Mouse (Mus musculus) sigmoid colon, adult 10 weeks (tissue): ENCODE results near the gene Fbn1. TPM values are rescaled to one million over a fixed set of nuclear protein-coding genes. Genes with fewer than 3 reads are reported as not detected.

Experiments
- polyA plus RNA-seq: library from polyadenylated mRNA; stranded (reverse); fragments of 350-450 nt; fragmentation: Illumina TruSeq; extraction: RNeasy Lipid Tissue Mini Kit (QIAGEN cat#74804); gene quantifications from one replicate; pipeline ENCODE4 v1.2.3, GENCODE M21; 2014; ENCODE audit warnings: low read depth, low replicate concordance

Gene Fbn1
- polyA plus RNA-seq: 20.3 TPM

DNA sequence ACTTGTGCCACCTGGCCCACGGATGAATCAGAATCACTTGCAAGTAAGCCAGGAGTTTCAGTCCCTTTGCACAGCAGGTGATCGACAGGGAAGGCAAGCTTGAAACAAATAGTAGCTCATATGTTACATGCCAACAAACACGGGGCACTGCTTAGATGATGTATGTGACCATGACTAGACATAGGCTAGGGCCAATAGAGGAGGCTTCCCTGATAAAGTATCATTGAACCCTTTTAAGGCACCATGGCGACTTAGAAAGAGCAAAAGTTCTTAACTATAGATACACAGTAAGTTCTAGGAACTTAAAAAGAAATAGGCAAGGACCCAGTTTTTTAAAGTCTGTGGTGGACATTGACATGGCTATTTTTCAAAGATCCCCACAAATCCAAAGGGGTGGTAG is at the start of gene Fbn1:
Gene Fbn1, minus strand, starts transcription at position 101 of the 400 bp plus-strand sequence.

DNA sequence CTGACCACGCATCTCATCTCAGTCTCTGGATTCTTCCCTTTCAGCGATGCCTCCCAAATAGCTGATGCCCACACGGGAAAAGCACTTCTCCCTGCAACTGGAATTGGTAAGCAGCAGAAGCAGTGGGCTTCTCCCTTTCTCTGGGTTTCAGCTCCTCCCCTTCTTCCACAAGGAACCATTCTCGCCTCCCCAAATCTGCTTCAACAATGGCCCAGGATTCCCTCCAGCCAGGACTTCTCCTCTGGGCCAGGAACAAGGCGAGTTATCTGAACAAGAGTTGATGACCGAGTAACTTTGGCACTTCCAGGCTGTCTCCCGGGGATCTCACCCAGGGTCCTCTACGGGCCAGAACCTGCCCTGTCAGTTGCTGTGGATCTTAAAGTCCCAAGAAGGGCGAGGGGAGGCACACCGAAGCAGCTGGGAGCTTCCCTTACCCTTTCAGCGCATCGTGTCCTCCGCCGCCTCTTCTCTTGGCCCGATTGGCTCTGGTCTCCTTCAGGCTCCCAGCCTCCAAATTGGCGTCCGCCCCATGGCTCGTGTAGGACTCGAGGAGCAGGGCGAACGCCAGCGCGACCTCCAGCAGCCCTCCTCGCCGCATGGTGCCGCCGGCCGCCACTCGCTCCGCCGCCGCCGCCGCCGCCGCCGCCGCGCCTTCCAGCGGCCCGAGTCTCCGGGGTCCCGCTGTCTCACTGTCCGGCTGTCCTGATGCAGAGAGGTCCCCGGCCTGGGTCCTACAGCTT is 2.6 kb downstream of the Fbn1 start, which contains the start of gene Gm9913:
Gene Gm9913, plus strand, starts transcription at position 84 of the 740 bp plus-strand sequence.

Other genes with a start within 250 kb of the Fbn1 start
- gene Gm9913, start 2.9 kb downstream of the Fbn1 start, polyA plus RNA-seq: not detected
- gene Cep152, start 117.1 kb upstream of the Fbn1 start, polyA plus RNA-seq: 2.9 TPM
- 206 TPM for gene Eid1, start 165.1 kb upstream of the Fbn1 start, polyA plus RNA-seq
- 1.5 TPM for gene Shc4, start 216.2 kb upstream of the Fbn1 start, polyA plus RNA-seq